23 mouse cellular contexts compared by ENCODE assay signal in the genomic region with DNA sequence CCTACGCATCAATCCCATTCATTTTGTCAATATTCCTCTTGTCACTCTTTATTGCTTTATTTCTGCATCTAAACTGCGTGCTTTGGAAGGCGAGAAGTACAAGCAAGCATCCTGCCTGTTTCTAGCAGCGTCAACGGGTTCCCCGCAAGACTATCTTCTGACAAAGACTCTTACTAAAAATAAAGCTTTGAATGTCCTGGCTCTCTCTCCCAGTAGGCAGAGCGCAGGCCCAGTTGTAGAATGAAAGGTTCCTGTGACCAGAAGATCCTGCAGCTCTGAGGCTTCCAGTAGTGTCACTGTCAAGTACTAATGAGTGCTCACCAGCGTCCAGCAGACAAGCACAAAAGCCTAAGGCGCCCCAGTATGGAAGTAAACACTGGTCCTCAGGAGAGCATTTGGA.
DNase-seq lines count a peak whose midpoint lies in the region; ATAC-seq and TF ChIP-seq lines count a peak whose summit lies in the region.
"Had no signal": no experiment of that assay in that cellular context is flagged by ENCODE, and none has a peak within 500 bp of the region (broad histone marks: within the 10 kb centered on the region; RNA-seq: fewer than 3 reads in every experiment).

No protein-coding gene starts in this region.

- H3K27me3 ChIP-seq in heart, postnatal 0 days (ENCODE audit: control insufficient read depth, insufficient read depth, low read length), result no peaks in the 10 kb centered on the region
- H3K27me3 ChIP-seq in hindbrain, embryonic 14.5 days (ENCODE audit: control insufficient read depth, insufficient read depth, low read length), result no peaks in the 10 kb centered on the region
- H3K27me3 ChIP-seq: liver, embryonic 13.5 days; midbrain, embryonic 13.5 days had no signal

- no peak for ATAC-seq in heart, postnatal 0 days (ENCODE audit: insufficient read depth, low read depth)
- ATAC-seq in hindbrain, embryonic 14.5 days (ENCODE audit: low FRiP score), result no peak
- no peak for ATAC-seq in granulocyte monocyte progenitor cell, adult 5-6 weeks (replicated peaks; ENCODE audit: poor library complexity, severe bottlenecking)
- ATAC-seq: forebrain, embryonic 16.5 days; hindbrain, postnatal 0 days; intestine, embryonic 16.5 days; midbrain, embryonic 13.5 days had no signal

- no peaks in the 10 kb centered on the region for H3K36me3 ChIP-seq in heart, postnatal 0 days (replicated peaks; ENCODE audit: control insufficient read depth, insufficient read depth, low read length)
- no peaks in the 10 kb centered on the region for H3K36me3 ChIP-seq in hindbrain, embryonic 14.5 days (replicated peaks; ENCODE audit: control insufficient read depth, insufficient read depth)
- H3K36me3 ChIP-seq: embryonic facial prominence, embryonic 10.5 days; hindbrain, embryonic 10.5 days; liver, embryonic 13.5 days; midbrain, embryonic 13.5 days had no signal

- TF ChIP-seq EP300 in heart, postnatal 0 days (IDR thresholded peaks at IDR 0.05; ENCODE audit: low read depth), result no peak

- H3K9me3 ChIP-seq in heart, postnatal 0 days (replicated peaks; ENCODE audit: control insufficient read depth, low read length), result no peaks in the 10 kb centered on the region
- no peaks in the 10 kb centered on the region for H3K9me3 ChIP-seq in hindbrain, embryonic 14.5 days (ENCODE audit: control insufficient read depth, low read length)
- H3K9me3 ChIP-seq: embryonic facial prominence, embryonic 10.5 days; hindbrain, embryonic 10.5 days; liver, embryonic 13.5 days; midbrain, embryonic 13.5 days had no signal

- TF ChIP-seq CTCF in heart, postnatal 0 days (IDR thresholded peaks at IDR 0.05; ENCODE audit: low read depth), result no peak

- H3K4me3 ChIP-seq in heart, postnatal 0 days (ENCODE audit: low read depth, low read length), result no peak overlapping the region
- H3K4me3 ChIP-seq in hindbrain, embryonic 14.5 days (replicated peaks; ENCODE audit: low read length), result no peak overlapping the region
- H3K4me3 ChIP-seq: embryonic facial prominence, embryonic 10.5 days; hindbrain, embryonic 10.5 days; liver, embryonic 13.5 days; midbrain, embryonic 13.5 days had no signal

- 38% methylated on average over 9 of the region's 9 CpGs for WGBS in heart, postnatal 0 days
- 80% methylated on average over 9 of the region's 9 CpGs for WGBS in hindbrain, embryonic 14.5 days

- no peak overlapping the region for H3K4me2 ChIP-seq in heart, postnatal 0 days (ENCODE audit: low read depth, low read length)
- no peak overlapping the region for H3K4me2 ChIP-seq in hindbrain, embryonic 14.5 days (replicated peaks)
- H3K4me2 ChIP-seq: liver, embryonic 13.5 days; midbrain, embryonic 13.5 days had no signal

- H3K4me1 ChIP-seq in heart, postnatal 0 days (ENCODE audit: control insufficient read depth, insufficient read depth), result no peaks in the 10 kb centered on the region
- no peaks in the 10 kb centered on the region; the same call in 1 of the 2 replicates for H3K4me1 ChIP-seq in hindbrain, embryonic 14.5 days (replicated peaks; ENCODE audit: control insufficient read depth, insufficient read depth, low read length)
- H3K4me1 ChIP-seq: embryonic facial prominence, embryonic 10.5 days; hindbrain, embryonic 10.5 days; liver, embryonic 13.5 days had no signal

- H3K9ac ChIP-seq in heart, postnatal 0 days (replicated peaks; ENCODE audit: low read depth, low read length), result no peak overlapping the region
- H3K9ac ChIP-seq in hindbrain, embryonic 14.5 days, result no peak overlapping the region
- H3K9ac ChIP-seq: liver, embryonic 13.5 days; midbrain, embryonic 13.5 days had no signal

- no peak overlapping the region for H3K27ac ChIP-seq in heart, postnatal 0 days (ENCODE audit: low read depth)
- no peak overlapping the region for H3K27ac ChIP-seq in hindbrain, embryonic 14.5 days
- H3K27ac ChIP-seq: embryonic facial prominence, embryonic 10.5 days; hindbrain, embryonic 10.5 days; hindbrain, postnatal 0 days; liver, embryonic 13.5 days; midbrain, embryonic 13.5 days; stomach, postnatal 0 days had no signal

- DNase-seq in heart, adult 8-10 months (ENCODE audit: low spot score), result peak; percentile 4
- DNase-seq in heart, adult 9 months (ENCODE audit: low spot score in 2 of 2), result no peak
- DNase-seq in right cerebral cortex, adult 2 months (ENCODE audit: low spot score in 2 of 2), result peak; percentile 13 to 32
- no peak for DNase-seq in right cerebral cortex, postnatal 10 days (ENCODE audit: low spot score in 2 of 2)
- peak; percentile 44 for DNase-seq in heart, postnatal 0 days (ENCODE audit: low spot score)
- no peak for DNase-seq in hindbrain, embryonic 14.5 days (ENCODE audit: low spot score)
- DNase-seq: adrenal gland, postnatal 36 days; cerebellum, adult 11-12 months; cerebellum, postnatal 10 days; gastrocnemius, postnatal 25 days; kidney, adult 9 months; kidney, postnatal 14 days; liver, embryonic 13.5 days; lung, adult 2 months; lung, postnatal 14 days had no signal

Comparison
In these comparisons a context has a peak if more than half of its experiments do, and no peak if none do; other contexts are left out.
1. DNase-seq: peak in heart, adult 8-10 months (single experiment), right cerebral cortex, adult 2 months (2 of 2) and heart, postnatal 0 days (single experiment); none in heart, adult 9 months (0 of 2), right cerebral cortex, postnatal 10 days (0 of 2) and hindbrain, embryonic 14.5 days (single experiment).